Comparison of ENCODE assay signal across 21 mouse cellular contexts in the genomic region with DNA sequence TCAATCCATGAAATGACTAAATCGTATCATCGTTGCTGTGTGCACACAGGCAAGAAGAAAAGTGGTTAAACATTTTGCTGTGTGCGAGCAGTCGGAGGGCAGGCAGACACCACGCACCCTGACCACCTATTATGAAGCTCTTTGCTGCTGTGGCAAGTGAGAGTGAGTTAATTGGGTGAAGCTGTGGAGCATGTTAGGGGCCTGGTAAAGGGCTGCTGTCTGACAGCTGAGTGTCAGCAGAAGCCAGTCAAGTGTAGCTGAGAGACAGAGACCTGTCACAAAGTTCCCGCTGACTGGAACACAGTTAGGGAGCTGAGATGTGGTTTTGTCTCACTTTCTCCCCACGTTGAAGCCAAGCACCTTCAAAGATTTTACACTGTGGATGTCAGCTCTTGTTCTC.
DNase-seq lines count a peak whose midpoint lies in the region; ATAC-seq and TF ChIP-seq lines count a peak whose summit lies in the region.
"Had no signal": no experiment of that assay in that cellular context is flagged by ENCODE, and none has a peak within 500 bp of the region (broad histone marks: within the 10 kb centered on the region; RNA-seq: fewer than 3 reads in every experiment).

No protein-coding gene starts in this region.

- no peak overlapping the region for H3K27ac ChIP-seq in kidney, embryonic 16.5 days (ENCODE audit: low read length)
- peak overlapping the region; percentile 75 for H3K27ac ChIP-seq in thymus, adult 2 months (ENCODE audit: control insufficient read depth, insufficient read depth, low read length)
- H3K27ac ChIP-seq: embryonic facial prominence, embryonic 15.5 days; forebrain, embryonic 10.5 days; forebrain, embryonic 15.5 days; heart, embryonic 13.5 days had no signal

- TF ChIP-seq POLR2A in thymus, adult 2 months (IDR thresholded peaks at IDR 0.05; ENCODE audit: control insufficient read depth, extremely low read depth, insufficient read depth, low read length, poor library complexity): no peak
- TF ChIP-seq POLR2A in brain, embryonic 14.5 days (IDR thresholded peaks at IDR 0.05; ENCODE audit: borderline replicate concordance, extremely low read depth, insufficient read depth, insufficient read length, poor library complexity, severe bottlenecking): no peak

- WGBS in kidney, embryonic 16.5 days: 47% methylated on average over 7 of the region's 7 CpGs
- WGBS in thymus, adult 2 months: 79% methylated on average over 7 of the region's 7 CpGs

- DNase-seq in kidney, adult 18-20 months: no peak
- DNase-seq in thymus, adult 2 months: no peak
- no peak for DNase-seq in thymus, postnatal 36 days
- peak; percentile 33 for DNase-seq in brain, embryonic 14.5 days (ENCODE audit: low read depth)
- peak; percentile 29 for DNase-seq in thymus, postnatal 4 days
- DNase-seq in urinary bladder, adult 18-20 months (ENCODE audit: low spot score in 2 of 2): no peak
- DNase-seq: adrenal gland, adult 2 months; adrenal gland, postnatal 25 days; cerebellum, adult 8-10 months; cerebellum, postnatal 14 days; embryo, embryonic 11 days; gastrocnemius, postnatal 36 days; heart, adult 11 months; heart, postnatal 36 days had no signal

- H3K4me2 ChIP-seq in kidney, embryonic 16.5 days (replicated peaks; ENCODE audit: low read depth, low read length): no peak overlapping the region
- H3K4me2 ChIP-seq: embryonic facial prominence, embryonic 15.5 days; forebrain, embryonic 15.5 days; heart, embryonic 13.5 days had no signal

- H3K27me3 ChIP-seq in kidney, embryonic 16.5 days (ENCODE audit: insufficient read depth, low read length): no peaks in the 10 kb centered on the region
- no peaks in the 10 kb centered on the region for H3K27me3 ChIP-seq in thymus, adult 2 months (ENCODE audit: control insufficient read depth, insufficient read depth, low read length)
- H3K27me3 ChIP-seq: embryonic facial prominence, embryonic 15.5 days; forebrain, embryonic 15.5 days; heart, embryonic 13.5 days; Patski had no signal

- H3K4me3 ChIP-seq in kidney, embryonic 16.5 days (ENCODE audit: low read length): no peak overlapping the region
- no peak overlapping the region for H3K4me3 ChIP-seq in thymus, adult 2 months (ENCODE audit: control insufficient read depth, insufficient read depth, low read length)
- H3K4me3 ChIP-seq: embryonic facial prominence, embryonic 15.5 days; erythroblast, embryonic 14.5 days; forebrain, embryonic 10.5 days; forebrain, embryonic 15.5 days; heart, embryonic 13.5 days had no signal

- no peak overlapping the region for H3K9ac ChIP-seq in kidney, embryonic 16.5 days (replicated peaks; ENCODE audit: low read length)
- H3K9ac ChIP-seq: embryonic facial prominence, embryonic 15.5 days; forebrain, embryonic 15.5 days; heart, embryonic 13.5 days had no signal

- H3K4me1 ChIP-seq in kidney, embryonic 16.5 days (ENCODE audit: insufficient read depth, low read length): 0 out of 2 replicates have a peak, but pooled peaks cover 3% of the 10 kb centered on the region
- H3K4me1 ChIP-seq in thymus, adult 2 months (replicated peaks; ENCODE audit: control insufficient read depth, insufficient read depth, low read length): peaks cover 10% of the 10 kb centered on the region; the same call in 1 of the 2 replicates
- H3K4me1 ChIP-seq: embryonic facial prominence, embryonic 15.5 days; forebrain, embryonic 15.5 days; heart, embryonic 13.5 days had no signal

- ATAC-seq in kidney, embryonic 16.5 days (ENCODE audit: low FRiP score, low TSS enrichment): peak; percentile 65; the same call in 1 of the 2 replicates
- ATAC-seq: forebrain, embryonic 15.5 days; Patski had no signal

- no peaks in the 10 kb centered on the region for H3K9me3 ChIP-seq in kidney, embryonic 16.5 days (ENCODE audit: low read length)
- H3K9me3 ChIP-seq: embryonic facial prominence, embryonic 15.5 days; forebrain, embryonic 10.5 days; forebrain, embryonic 15.5 days; heart, embryonic 13.5 days had no signal

- no peak for TF ChIP-seq CTCF in thymus, adult 2 months (IDR thresholded peaks at IDR 0.05; ENCODE audit: borderline replicate concordance, control insufficient read depth, extremely low read depth, insufficient read depth, low read length, poor library complexity)
- TF ChIP-seq CTCF in brain, embryonic 14.5 days (IDR thresholded peaks at IDR 0.05; ENCODE audit: borderline replicate concordance, extremely low read depth, insufficient read depth, insufficient read length): no peak

- H3K36me3 ChIP-seq in kidney, embryonic 16.5 days (ENCODE audit: insufficient read depth, low read length): no peaks in the 10 kb centered on the region
- no peaks in the 10 kb centered on the region for H3K36me3 ChIP-seq in thymus, adult 2 months (ENCODE audit: control insufficient read depth, insufficient read depth, low read length)
- H3K36me3 ChIP-seq: embryonic facial prominence, embryonic 15.5 days; forebrain, embryonic 10.5 days; forebrain, embryonic 15.5 days; heart, embryonic 13.5 days had no signal

Comparison
In these comparisons a context has a peak if more than half of its experiments do, and no peak if none do; other contexts are left out.
1. DNase-seq: peak in brain, embryonic 14.5 days (single experiment) and thymus, postnatal 4 days (single experiment); none in kidney, adult 18-20 months (single experiment), thymus, adult 2 months (single experiment), thymus, postnatal 36 days (0 of 2) and urinary bladder, adult 18-20 months (0 of 2).